Mouse (Mus musculus): ENCODE data around the gene Stfa1.
"Not testable (repeated sequence)": the region's sequence is repeated elsewhere in the genome, so short reads cannot be mapped to it uniquely, and the experiment has no call there.

The Stfa1 gene

GRCm38 (mm10) chr16:36276796-36277195 is at the start of gene Stfa1:
Stfa1 (plus strand) TSS chr16:36276951.
- not testable (repeated sequence) for DNase-seq (ENCODE audit: inconsistent ontology term)

GRCm38 (mm10) chr16:36260585-36260984 is 16.2 kb upstream of the Stfa1 start:
- DNase-seq (ENCODE audit: inconsistent ontology term): not testable (repeated sequence)

GRCm38 (mm10) chr16:36289140-36289539 is 12.4 kb downstream of the Stfa1 start:
- no peak for DNase-seq (ENCODE audit: inconsistent ontology term)

GRCm38 (mm10) chr16:36307631-36308030 is 30.9 kb downstream of the Stfa1 start:
- DNase-seq (ENCODE audit: inconsistent ontology term): no peak

- not testable (repeated sequence) for DNase-seq (ENCODE audit: inconsistent ontology term)
Measured at GRCm38 (mm10) chr16:36316111-36316510, 39.4 kb downstream of the Stfa1 start.

GRCm38 (mm10) chr16:36319286-36319685 is 42.5 kb downstream of the Stfa1 start:
- no peak for DNase-seq (ENCODE audit: inconsistent ontology term)

- DNase-seq (ENCODE audit: inconsistent ontology term): no peak
Measured at GRCm38 (mm10) chr16:36334232-36334631, 57.5 kb downstream of the Stfa1 start, which contains the start of gene BC117090. BC117090 (minus strand) TSS chr16:36334332.

Measured in Muller cell, postnatal 12 days (primary cell).